Mouse (Mus musculus) gastrocnemius, postnatal 4 days (tissue): Measurements from ENCODE around the gene Tmem56. TPM values are rescaled to one million over a fixed set of nuclear protein-coding genes. Genes with fewer than 3 reads are reported as not detected.
A peak's percentile ranks its signal among the peaks of the same experiment; 100 is the strongest.

ENCODE experiments used
- DNase-seq, 2 experiments: peaks; one replicate each; pipeline ENCODE4 v3.0.0; 2021 to 2022; ENCODE audit warnings: low spot score in 2 of 2, mixed read lengths in 2 of 2
- total RNA-seq, 2 experiments: library from RNA; stranded (reverse); gene quantifications; 2 replicates each; pipeline ENCODE4 v1.2.3; 2021

Tmem56 gene
- total RNA-seq, 2 experiments from 2014 or later = 3.0 to 5.4 TPM

DNA sequence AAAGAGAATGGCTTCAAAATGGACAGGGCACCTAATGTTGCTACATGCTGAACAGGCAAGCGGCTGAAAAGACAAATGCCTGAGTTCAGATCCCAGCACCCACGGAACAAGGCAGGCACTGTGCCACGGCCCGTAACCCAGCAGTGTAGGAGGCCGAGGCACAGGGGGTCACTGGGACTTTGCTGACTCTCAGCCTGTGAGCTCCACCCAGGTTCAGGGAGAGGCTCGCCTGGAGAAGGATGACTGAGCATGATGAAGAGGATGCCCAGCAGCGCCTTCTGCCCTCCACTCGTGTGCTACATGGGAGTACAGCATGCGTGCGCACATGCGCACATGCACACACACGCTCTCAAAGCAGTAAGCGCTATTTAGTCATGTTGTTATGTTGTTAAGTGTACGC, 3.2 kb downstream of the Tmem56 start:
- no peak for DNase-seq

DNA sequence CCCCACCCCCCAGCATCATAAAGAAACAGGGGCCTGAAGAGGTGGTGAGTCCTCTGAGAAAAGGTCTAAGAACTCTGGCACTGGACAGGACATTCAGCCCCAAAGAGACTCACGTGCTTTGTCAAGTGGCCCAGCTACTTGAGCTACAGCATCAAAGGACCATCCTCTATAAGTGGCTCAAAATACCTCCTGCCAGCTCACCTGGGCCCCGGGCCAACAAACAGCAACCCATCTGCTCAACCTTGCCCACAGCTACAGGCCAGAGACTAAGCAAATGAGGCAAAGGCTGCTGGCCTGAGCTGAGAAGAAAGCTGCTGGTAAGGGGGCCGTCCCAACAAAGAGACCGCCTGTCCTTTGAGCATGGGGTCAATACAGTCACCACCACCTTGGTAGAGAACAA, 5.3 kb downstream of the Tmem56 start:
- DNase-seq = no peak

DNA sequence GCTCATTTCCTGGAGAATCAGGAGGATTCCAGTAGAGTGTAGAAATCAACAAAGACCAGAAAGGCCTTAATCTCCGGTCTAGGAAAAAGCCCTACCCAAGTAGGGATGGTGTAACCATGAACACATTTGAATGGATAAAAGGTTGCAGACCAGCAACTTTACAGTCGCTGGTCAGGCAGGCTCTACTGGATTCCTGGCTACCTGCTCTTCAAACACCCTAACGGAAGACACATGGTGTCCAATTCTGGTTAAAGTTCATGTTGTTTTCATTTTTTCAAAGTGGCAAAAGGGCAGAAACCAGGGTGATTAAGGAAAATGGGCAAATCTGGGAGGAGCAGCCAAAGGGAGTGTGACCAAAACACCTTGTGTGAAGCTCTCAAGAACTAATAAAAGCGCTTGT, 5.9 kb downstream of the Tmem56 start:
- DNase-seq = no peak

DNA sequence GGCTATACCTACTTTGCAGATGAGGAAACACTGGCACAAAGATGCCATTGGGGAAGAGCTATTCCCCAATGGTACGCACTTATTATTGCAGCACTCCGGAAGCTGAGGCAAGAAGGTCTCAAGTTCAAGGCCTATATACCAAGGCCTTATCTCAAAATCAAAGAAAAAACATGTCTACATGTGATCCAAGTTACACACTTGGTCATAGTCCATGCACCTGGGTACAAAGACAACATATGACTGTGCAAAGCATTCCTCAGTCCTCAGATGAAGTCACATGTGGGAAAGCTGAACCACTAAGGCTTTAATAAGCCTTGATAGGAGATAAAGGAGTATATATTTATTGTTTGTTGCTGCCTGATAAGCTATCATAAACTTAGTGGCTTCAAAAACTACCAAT, 8.9 kb downstream of the Tmem56 start:
- DNase-seq = no peak

DNA sequence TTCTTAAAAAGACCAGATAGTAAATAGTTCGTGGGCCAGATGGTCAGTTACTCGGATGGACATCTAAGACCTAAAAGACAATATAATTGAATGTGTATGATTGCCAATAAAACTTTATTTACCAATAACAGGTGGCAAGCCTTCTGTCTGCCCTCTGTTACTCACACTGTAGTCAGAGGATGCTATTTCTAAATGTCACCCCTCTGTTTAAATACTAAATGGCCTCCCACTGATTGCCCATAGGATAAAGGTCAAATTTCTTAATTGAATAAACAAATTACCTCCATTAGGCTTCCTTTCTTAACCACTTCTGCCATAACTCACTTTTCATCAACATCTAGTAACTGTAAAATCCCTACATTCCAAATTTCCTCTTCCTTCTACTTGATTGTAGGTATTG, 10.3 kb downstream of the Tmem56 start:
- no peak for DNase-seq

DNA sequence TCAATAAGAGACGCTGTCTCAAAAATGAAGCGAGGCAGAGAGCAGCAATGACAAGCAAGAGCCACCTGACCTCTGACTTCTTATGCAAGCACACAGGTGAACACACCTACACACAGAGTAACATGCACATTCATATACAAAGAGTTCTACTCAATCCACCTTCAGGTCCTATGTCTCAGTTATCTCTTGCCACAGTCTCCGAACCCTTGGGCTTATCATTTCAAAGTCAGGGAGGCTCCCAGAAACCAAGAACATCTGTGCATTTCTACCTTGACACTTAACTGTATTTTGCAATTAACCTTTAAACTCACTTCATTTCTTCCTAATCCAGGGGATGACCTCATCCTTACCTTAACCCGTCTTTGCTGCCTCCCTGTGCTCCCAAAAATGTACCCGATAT, 15.6 kb downstream of the Tmem56 start:
- no peak for DNase-seq

DNA sequence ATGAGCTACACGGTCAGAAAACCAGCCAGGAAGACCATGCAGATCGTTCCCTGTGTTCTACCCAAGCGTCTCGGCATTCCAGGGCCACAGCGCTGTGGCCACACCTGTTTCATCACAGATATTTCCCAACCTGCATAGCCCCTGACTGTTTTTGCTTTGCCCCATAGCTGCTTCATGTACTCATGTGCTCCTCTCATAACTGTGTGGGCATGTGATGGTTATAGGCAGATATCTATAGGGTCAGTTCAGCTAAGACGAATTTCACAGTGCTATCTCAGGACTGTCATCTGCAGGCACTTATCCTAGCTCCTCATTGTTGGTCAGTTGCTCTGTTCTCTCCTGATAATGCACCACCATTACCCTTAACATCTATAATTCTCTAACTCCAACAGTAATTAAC, 18.7 kb downstream of the Tmem56 start:
- DNase-seq = no peak

DNA sequence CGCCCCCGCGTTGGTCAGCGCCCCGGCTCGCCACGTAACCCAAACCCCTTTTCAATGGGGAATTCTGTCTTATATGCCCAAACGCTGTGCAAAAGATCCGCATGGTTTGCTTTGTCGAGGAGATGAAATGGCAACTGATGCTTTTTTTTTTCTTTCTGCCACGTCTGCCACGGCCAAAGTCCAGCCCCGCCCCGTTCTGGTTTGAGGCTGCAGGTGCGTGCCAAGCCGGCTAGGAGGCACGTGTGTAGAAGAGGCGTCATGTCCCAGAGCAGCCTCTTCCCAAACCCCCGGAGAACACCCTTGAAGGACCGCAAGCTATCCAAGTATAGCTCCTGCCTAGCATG, 19.7 kb downstream of the Tmem56 start:
- no peak for DNase-seq

DNA sequence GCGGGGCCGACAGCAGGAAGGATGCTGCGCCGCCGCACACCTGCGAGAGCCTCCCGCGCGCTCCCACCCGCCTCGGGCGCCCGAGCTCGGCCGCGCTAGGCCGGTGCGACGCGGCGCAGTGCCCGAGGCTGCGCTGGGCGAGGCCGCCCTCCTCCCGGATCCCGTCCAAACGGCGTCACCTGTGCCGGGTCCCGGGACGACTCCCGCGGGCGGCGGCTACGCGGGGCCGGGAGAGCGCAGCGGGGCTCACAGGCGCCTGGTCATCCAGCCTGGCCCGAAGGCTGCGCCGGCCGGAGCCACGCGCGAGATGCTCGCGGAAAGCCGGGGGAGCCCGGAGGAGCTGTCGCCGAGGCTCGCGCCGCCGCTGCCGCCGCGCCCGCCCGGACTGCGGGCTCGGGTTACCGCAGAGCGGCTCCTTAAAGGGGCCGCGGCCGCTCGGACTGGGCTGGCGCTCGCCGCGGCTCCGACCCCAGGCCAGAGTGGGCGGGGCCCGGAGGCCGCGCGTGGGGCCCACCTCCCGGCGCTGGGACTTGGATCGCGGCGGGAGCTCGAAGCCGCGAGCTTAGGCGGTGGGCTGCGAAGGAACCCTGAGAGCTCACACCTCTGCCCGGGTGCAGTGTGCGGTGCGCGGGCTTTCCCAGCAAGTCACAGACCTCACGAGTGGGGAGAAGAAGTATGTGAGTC, 20.2 kb downstream of the Tmem56 start:
- DNase-seq = peak; percentile 59 to 74

DNA sequence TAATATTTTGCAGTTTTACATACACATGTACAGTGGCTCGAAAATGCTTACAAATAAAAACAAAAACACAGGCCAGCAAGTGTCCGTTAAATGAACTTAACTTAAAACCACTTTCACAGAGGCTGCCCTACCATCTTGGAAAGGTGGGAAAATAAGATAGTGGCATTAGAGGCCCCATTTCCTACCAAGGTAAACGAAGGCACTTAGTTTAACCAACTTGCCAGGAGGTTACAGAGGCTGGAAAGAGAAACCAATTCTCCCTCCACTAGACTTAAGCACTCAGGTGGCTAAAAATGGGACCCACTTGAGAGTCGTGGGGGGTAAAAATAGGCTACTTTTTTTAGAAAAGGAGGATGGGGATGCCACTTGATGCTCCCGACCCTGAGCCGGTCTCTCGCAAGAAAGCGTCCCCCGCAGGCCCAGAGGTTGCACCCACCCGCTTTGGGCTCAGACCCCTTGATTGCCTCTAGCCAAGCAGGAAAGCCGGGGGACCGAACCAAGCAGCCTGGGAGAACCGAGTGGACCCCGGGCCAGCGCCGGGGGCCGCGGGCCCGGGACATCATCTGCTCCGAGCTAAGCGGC, 20.9 kb downstream of the Tmem56 start:
- DNase-seq = no peak

DNA sequence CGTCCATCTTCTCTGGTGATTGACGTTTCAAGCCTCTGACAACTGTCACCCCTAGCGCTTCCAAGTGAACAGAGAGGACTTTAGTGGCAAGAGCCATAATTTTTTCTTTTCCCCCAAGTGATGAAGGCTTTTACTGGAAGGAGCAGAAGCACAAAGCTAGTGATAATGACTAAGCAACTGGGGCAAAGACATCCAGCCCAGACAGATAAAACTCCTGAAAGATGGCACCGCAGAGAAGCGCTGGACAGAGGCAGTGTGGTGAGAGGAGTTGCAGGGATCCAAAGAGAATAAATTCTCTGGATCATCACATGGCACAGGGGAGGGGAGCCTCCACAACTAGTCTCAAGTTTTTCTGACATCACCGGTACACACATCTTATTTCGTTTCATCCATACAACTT, 21.6 kb downstream of the Tmem56 start:
- DNase-seq = no peak

DNA sequence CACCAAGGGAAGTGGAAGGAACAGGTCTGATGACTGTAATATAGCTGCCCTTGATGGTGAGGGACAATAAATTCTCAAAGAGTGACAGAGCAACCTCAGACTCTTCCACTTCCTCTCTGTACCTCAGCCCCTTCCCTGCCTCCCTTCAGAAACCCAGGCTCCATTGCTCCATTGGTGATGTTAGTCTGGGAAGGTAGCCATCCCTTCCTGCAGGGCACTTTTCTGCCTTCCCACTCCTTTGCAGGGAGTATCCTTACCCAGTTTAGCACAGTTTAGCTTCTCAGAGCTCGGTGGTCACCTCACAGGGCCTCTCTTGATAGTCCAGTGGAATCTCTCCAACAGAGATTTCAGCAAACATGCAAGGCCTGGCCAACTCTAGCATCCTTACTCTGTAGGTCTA, 22.1 kb downstream of the Tmem56 start:
- DNase-seq = no peak

DNA sequence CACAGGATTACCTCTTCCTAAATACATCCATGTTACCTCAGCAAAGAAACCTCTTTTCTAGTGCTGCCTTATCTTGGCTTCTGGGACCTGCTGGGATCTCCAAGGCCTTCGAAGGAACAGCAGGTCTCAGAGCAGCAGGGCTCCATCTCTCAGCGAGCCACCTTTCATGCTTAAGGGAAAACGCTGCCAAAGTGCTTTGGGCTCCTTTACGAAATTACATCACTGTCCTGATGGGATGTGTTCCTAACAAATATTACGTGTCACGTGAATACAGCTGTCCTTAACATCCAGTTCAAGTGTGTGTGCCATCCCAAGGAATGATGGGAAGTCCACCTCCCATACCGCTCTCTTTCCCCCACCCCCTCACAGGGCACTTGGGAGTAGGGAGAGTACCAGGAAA, 22.9 kb downstream of the Tmem56 start:
- DNase-seq = no peak

DNA sequence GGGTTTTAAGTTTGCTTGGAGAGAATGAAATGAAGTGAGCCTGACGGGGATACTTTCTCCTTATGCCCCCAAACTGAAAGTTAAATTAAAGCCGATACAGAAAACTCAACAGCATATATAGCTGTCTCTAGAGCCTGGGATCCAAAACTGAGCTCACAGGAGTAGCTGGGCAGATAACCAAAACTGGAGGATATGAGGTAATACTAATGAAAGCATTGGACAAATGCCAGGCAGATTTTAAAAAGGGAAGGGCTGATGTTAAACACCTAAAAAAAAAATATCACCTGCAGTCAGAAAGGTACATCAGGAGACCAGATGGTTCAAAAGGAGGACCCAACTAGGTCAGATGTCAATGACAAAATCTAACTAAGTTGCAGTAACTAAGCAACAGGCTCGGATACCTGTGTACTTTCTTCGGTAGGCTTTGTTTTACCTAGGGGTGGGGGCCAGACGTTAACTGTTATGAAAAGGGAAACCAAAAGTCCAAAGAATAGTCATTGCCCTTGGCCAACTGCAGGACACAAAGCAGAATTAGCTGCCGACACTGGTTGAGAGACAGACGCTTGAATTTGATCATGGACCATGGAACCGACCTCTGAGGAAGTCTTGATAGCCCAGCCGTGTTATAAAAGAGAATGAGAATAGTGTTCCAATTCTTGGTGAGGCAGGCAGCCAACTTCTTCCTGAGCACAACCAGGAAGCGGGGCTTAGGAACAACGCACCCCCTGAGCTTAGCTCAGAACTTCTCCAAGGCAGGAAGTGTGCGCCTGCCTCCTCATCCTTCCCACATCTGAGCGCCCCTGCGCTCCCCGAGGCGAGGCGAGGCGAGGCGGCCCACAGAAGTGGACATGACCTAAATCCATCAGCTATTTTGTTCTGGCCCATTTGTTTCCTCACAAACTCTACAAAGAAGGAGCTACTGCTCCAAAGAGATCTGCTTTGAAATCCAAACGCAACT, 24.1 kb downstream of the Tmem56 start:
- no peak for DNase-seq

DNA sequence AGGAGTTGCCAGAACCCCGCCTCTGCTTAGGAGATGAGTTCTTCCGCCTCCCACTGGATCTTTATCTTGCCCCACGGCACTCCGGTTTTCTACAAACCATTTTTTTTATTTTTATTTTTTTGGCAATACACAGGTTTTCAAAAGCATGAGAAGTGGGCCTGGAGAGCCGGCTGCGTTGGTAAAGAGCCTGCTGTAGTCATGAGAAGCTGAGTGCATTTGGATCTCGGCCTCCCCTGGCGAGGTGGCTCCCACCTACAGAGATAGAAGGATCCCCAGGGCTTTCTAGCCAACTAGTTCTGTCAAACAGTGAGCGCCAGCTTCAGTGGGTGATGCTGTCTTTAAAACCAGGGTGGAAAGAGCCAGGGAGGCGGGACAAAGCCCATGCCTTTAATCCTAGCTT, 25.5 kb downstream of the Tmem56 start:
- no peak for DNase-seq

DNA sequence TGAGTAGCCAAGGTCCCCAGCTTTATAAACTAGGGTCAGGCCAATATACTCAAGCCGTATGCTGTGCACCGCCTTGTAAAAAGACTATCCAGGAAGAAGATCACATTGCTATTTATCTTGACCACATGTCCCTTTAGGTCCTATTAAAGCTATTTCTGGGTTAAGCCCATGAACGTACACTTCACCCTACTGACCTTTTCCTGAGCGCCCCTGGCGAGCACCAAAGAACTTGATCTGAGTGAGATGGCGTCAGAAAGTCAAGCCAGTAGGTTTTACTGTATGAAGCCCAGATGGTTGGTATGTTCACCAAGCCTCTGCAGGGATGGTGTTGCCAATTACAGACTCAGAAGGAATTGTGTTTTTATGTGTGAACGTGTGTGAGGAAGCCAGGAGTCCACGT, 26.8 kb downstream of the Tmem56 start:
- DNase-seq = no peak

DNA sequence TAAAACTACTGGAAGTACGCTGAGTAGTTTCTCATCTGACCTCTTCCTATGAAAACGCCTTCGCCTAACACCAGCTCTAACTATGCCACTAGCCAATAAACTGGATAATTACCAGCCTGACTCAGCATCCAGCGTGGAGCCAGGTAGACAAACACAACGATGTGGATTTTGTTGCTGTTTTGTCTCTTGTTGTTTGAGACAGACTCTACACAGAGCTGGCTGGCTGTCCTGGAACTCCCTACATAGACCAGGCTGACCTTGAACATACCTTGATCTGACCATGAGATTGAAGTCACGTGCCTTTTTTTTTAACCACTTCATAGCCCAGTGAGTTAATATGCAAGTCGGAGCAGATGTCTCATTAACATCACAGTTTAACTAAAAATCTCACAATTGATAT, 27.4 kb downstream of the Tmem56 start:
- no peak for DNase-seq

DNA sequence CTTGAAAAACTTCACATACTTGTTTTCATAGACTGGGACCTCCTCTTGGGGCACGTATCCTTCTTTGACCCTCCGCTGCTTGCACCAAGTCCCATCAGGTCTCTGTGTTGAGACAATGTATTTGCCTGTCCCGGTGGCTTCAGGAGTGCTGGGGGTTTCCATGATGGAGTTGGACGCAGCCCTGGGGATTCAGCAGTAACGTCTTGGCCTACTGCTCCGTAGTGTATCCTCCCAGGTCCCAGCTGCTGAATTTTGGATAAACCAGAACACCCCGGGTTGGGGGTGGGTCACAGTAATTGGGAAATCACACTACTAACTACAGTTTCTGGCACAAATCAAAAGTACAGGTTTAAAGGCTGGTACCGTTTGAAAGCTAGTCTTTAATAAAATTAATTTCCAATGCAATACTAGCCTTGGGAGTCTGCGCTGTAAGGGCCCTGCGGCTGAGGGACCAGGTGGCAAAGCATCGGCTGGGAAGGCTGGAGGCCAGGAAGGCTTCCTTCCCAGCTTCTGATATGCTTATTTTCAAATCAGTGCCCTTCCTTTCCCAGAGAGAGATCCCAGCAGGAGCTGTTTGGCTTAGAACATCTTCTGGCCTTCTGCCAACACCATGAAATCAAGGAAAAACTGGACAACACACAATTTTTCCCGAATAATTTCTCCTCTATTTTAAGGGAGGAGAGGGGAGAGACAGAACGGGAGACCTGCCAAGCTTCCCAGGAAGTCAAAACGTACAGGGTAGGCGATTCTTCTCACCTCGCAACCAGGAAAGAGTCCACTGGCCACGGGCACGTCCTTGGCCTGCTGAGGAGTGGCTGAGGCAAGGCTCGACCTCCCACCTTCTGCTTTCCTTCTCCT, 32.1 kb downstream of the Tmem56 start:
- DNase-seq = no peak

DNA sequence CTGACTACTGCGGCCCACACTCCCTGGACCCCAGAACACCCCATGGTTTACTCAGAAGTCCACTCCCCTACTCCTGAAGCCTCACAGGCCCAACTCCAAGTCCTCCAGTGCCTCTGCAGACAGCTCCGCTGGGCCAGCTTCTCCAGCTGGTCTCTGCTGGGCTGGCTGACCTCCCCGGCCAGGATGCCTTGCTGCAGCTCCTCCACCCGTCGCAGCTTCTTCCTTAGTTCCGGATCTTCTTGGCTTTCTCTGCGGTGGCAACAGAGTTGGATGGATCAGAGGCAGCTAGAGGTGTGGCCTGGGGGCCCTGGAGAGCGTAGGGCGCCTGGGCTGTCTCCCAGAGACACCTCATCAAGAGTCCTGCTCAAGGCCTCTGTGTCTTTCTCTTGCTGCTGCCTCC, 32.9 kb downstream of the Tmem56 start:
- DNase-seq = no peak

DNA sequence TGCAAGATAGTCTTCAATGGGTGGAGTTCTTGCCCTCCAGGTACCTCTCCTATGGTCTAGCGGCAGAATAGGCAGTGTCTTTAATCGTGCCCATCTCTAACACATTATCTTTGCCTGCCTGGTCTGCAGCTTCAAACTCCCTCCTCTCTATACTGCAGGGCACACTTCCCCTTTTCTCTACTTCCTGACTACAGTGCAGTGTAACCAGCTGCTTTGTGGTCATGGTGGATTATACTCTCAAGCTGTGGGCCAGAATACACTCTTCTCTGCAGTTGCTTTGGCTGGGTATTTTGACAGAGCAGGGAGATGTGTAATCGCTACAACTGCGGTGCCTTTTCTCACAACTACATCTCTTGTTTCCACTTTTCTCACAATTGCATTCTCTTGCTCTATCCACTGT, 40.0 kb downstream of the Tmem56 start:
- DNase-seq = no peak

DNA sequence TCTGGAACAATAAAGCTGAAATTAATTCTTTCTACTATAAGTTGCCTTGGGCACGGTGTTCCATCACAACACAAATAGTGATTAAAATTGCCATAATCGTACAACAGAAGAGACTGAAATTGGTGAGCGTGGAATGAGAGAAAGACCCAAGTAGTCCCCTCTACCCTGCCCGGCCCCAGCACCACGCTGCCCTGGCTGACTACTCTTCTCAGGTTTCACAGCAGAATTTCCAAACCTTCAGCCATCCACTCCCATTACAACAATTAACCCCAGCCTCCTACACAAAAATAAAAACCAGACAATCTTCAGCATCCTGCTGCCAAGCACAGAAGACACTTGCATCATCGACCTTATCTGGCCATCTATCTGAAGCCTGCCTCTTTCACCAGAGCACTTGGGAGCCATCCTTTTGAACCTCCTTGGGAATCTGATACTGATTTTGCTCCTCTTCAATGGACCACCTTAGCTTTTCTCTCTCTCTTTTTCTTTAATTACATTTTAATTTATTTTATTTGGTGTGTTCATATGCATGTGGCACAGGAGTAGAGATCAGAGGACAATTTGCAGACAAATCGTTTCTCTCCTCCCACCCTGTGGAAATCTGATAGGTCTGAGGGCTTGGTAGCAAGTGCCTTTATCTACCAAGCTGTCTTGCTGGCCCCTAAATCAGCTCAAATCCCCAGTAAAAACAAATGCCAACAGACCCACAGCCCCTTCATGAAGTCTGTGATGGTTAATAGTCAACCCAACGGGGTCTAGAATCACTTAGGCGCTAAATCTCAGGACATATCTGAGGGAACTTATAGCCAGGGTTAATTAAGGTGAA, 40.6 kb downstream of the Tmem56 start:
- no peak for DNase-seq
